Mouse (Mus musculus): Measurements from ENCODE around the gene Pla2g2e. TPM values are rescaled to one million over a fixed set of nuclear protein-coding genes. Genes with fewer than 3 reads are reported as not detected.
A peak's percentile ranks its signal among the peaks of the same experiment; 100 is the strongest.

Gene Pla2g2e
- not detected for total RNA-seq (2021)
- long read RNA-seq, experiment 1: 0 reads
- long read RNA-seq, experiment 2, partial matches to known transcripts: 1 of 1 reads
- long read RNA-seq, experiment 2, other reads (novel, unspliced or antisense): 0 of 1 reads

GRCm38 (mm10) chr4:138877731-138878130 is at the start of gene Pla2g2e:
Gene Pla2g2e, plus strand, starts transcription at chr4:138877942.
- Histone ChIP-seq H3K27ac (peak within 1 kb of the TSS; percentile 49; the same call in 1 of the 2 replicates), H3K4me3 (no peak within 1 kb of the TSS)
- no peak for TF ChIP-seq CTCF (IDR thresholded peaks at IDR 0.05)
- intact Hi-C loops (cut with DNase I): no loop called here
- DNase-seq: peak; percentile 25

- TF ChIP-seq CTCF (IDR thresholded peaks at IDR 0.05): no peak
- no peak overlapping the region for H3K27ac ChIP-seq
- H3K4me3 ChIP-seq: no peak overlapping the region
- no peak for DNase-seq
- intact Hi-C loops (cut with DNase I): no loop called here
Observed at GRCm38 (mm10) chr4:138839806-138840205, 37.9 kb upstream of the Pla2g2e start.

- DNase-seq: no peak
- TF ChIP-seq CTCF (IDR thresholded peaks at IDR 0.05): no peak
- intact Hi-C loops (cut with DNase I): no loop called here
- Histone ChIP-seq H3K4me3 (no peak overlapping the region), H3K27ac (no peak overlapping the region)
Observed at GRCm38 (mm10) chr4:138840726-138841125, 37.0 kb upstream of the Pla2g2e start.

GRCm38 (mm10) chr4:138841386-138841785 is 36.4 kb upstream of the Pla2g2e start:
- no peak for TF ChIP-seq CTCF (IDR thresholded peaks at IDR 0.05)
- intact Hi-C loops (cut with DNase I): no loop called here
- Histone ChIP-seq H3K27ac (no peak overlapping the region), H3K4me3 (no peak overlapping the region)
- no peak for DNase-seq

- no peak; the same call in 1 of the 2 replicates for TF ChIP-seq CTCF (IDR thresholded peaks at IDR 0.05)
- no peak overlapping the region for H3K4me3 ChIP-seq
- DNase-seq: peak; percentile 75
- intact Hi-C loops (cut with DNase I): loop anchor here (1.0 to 2.0 kb wide), 3 partner anchors 103 to 403 kb away; no protein-coding TSS in a partner anchor
- no peak overlapping the region for H3K27ac ChIP-seq
Observed at GRCm38 (mm10) chr4:138851463-138851862, 26.3 kb upstream of the Pla2g2e start.

- no peak overlapping the region for H3K4me3 ChIP-seq
- DNase-seq: no peak
- H3K27ac ChIP-seq: no peak overlapping the region
- no peak for TF ChIP-seq CTCF (IDR thresholded peaks at IDR 0.05)
- intact Hi-C loops (cut with DNase I): no loop called here
Observed at GRCm38 (mm10) chr4:138852961-138853360, 24.8 kb upstream of the Pla2g2e start.

- intact Hi-C loops (cut with DNase I): no loop called here
- H3K27ac ChIP-seq: no peak overlapping the region
- no peak overlapping the region for H3K4me3 ChIP-seq
- TF ChIP-seq CTCF (IDR thresholded peaks at IDR 0.05): no peak
- no peak for DNase-seq
Observed at GRCm38 (mm10) chr4:138855092-138855632, 22.6 kb upstream of the Pla2g2e start.

- no peak overlapping the region for H3K27ac ChIP-seq
- no peak overlapping the region for H3K4me3 ChIP-seq
- intact Hi-C loops (cut with DNase I): no loop called here
- TF ChIP-seq CTCF (IDR thresholded peaks at IDR 0.05): peak; percentile 80
- peak; percentile 61 for DNase-seq
Observed at GRCm38 (mm10) chr4:138856491-138856890, 21.3 kb upstream of the Pla2g2e start.

GRCm38 (mm10) chr4:138857576-138857975 is 20.2 kb upstream of the Pla2g2e start:
- intact Hi-C loops (cut with DNase I): no loop called here
- TF ChIP-seq CTCF (IDR thresholded peaks at IDR 0.05): no peak
- DNase-seq: no peak
- Histone ChIP-seq H3K4me3 (no peak overlapping the region), H3K27ac (no peak overlapping the region)

GRCm38 (mm10) chr4:138858446-138858845 is 19.3 kb upstream of the Pla2g2e start:
- intact Hi-C loops (cut with DNase I): no loop called here
- DNase-seq: no peak
- H3K4me3 ChIP-seq: no peak overlapping the region
- no peak for TF ChIP-seq CTCF (IDR thresholded peaks at IDR 0.05)
- H3K27ac ChIP-seq: no peak overlapping the region

GRCm38 (mm10) chr4:138859245-138859644 is 18.5 kb upstream of the Pla2g2e start:
- intact Hi-C loops (cut with DNase I): no loop called here
- no peak for DNase-seq
- Histone ChIP-seq H3K4me3 (no peak overlapping the region), H3K27ac (no peak overlapping the region)
- TF ChIP-seq CTCF (IDR thresholded peaks at IDR 0.05): peak; percentile 12; the same call in 1 of the 2 replicates

GRCm38 (mm10) chr4:138859728-138860127 is 18.0 kb upstream of the Pla2g2e start:
- intact Hi-C loops (cut with DNase I): no loop called here

GRCm38 (mm10) chr4:138863344-138863998 is 14.3 kb upstream of the Pla2g2e start, which contains the start of gene Pla2g5:
Gene Pla2g5, minus strand, starts transcription at chr4:138863482.
- intact Hi-C loops (cut with DNase I): no loop called here
- TF ChIP-seq CTCF (IDR thresholded peaks at IDR 0.05): no peak
- no peak within 1 kb of the TSS for H3K27ac ChIP-seq
- peak within 1 kb of the TSS; percentile 42 for H3K4me3 ChIP-seq
- DNase-seq: peak; percentile 12

More at GRCm38 (mm10) chr4:138859728-138860127, 18.0 kb upstream of the Pla2g2e start:
- Histone ChIP-seq H3K4me3 (no peak overlapping the region), H3K27ac (no peak overlapping the region)
- peak; percentile 56 for TF ChIP-seq CTCF (IDR thresholded peaks at IDR 0.05)
- DNase-seq: peak; percentile 70

All from gastrocnemius, adult 2 months (tissue).